Mouse (Mus musculus) G1E (cell line): Measurements from ENCODE around the gene Tjp1. TPM values are rescaled to one million over a fixed set of nuclear protein-coding genes. Genes with fewer than 3 reads are reported as not detected.

Experiments
- ATAC-seq: 2 replicates; pipeline ENCODE4 v1.8.0; 2016; ENCODE audit warnings: mild to moderate bottlenecking; ENCODE audit not compliant: insufficient number of reproducible peaks, poor library complexity, low FRiP score, severe bottlenecking; ENCODE audit errors: extremely low read depth
- DNase-seq: peaks from one replicate; pipeline ENCODE4 v3.0.0; 2012; ENCODE audit warnings: low spot score
- H3K27me3 ChIP-seq: 2 replicates; pipeline ENCODE4 v1.6.1; 2012; ENCODE audit warnings: mild to moderate bottlenecking, low read length, inconsistent platforms; ENCODE audit not compliant: insufficient read depth
- H3K36me3 ChIP-seq: replicated peaks from 2 replicates; pipeline ENCODE3; 2012; ENCODE audit warnings: mild to moderate bottlenecking, inconsistent platforms
- H3K4me1 ChIP-seq: 2 replicates; pipeline ENCODE4 v1.6.1; 2012; ENCODE audit warnings: low read depth, low read length, inconsistent platforms, mixed read lengths; ENCODE audit not compliant: insufficient read depth
- H3K4me3 ChIP-seq: 2 replicates; pipeline ENCODE4 v1.5.1; 2012; ENCODE audit warnings: low read depth, mild to moderate bottlenecking, inconsistent platforms, low read length, moderate library complexity, mixed read lengths
- H3K9me3 ChIP-seq: replicated peaks from 2 replicates; pipeline ENCODE4 v1.6.1; 2012; ENCODE audit warnings: inconsistent platforms
- CTCF ChIP-seq: IDR thresholded peaks from 2 replicates; pipeline ENCODE4 v1.5.1; 2012; ENCODE audit warnings: low read depth, low read length, inconsistent platforms, mixed read lengths
- GATA1 ChIP-seq: IDR thresholded peaks from 2 replicates; pipeline ENCODE4 v1.6.1; 2012; ENCODE audit warnings: borderline replicate concordance, low read length, inconsistent platforms, mixed read lengths
- GATA2 ChIP-seq: IDR thresholded peaks from 2 replicates; pipeline ENCODE4 v1.6.1; 2012; ENCODE audit warnings: low read depth, low read length, inconsistent platforms, borderline replicate concordance
- POLR2AphosphoS5 ChIP-seq: IDR thresholded peaks from 2 replicates; pipeline ENCODE4 v1.6.1; 2012; ENCODE audit warnings: low read depth, low read length, inconsistent platforms; ENCODE audit not compliant: insufficient replicate concordance
- TAL1 ChIP-seq: conservative IDR thresholded peaks from 2 replicates; pipeline ENCODE4 v1.6.1; 2012; ENCODE audit warnings: low read depth, low read length, inconsistent platforms, mixed read lengths
- polyA plus RNA-seq: library from polyadenylated mRNA; stranded (reverse); fragments of >175 nt; gene quantifications from 2 replicates; pipeline ENCODE4 v1.2.3, GENCODE M21; 2012
- total RNA-seq, 2 experiments: library from RNA; stranded (forward) in 1 of 2; stranded (reverse) in 1 of 2; fragments of 200-1000 nt in 1 of 2; fragments of >200 nt in 1 of 2; fragmentation: Nextera tagmentation in 1 of 2; gene quantifications; 2 replicates each; pipeline ENCODE4 v1.2.3; 2014 to 2017

Tjp1 gene
- total and polyA plus RNA-seq, 3 experiments: 17.8 to 119 (median 95.0) TPM

DNA sequence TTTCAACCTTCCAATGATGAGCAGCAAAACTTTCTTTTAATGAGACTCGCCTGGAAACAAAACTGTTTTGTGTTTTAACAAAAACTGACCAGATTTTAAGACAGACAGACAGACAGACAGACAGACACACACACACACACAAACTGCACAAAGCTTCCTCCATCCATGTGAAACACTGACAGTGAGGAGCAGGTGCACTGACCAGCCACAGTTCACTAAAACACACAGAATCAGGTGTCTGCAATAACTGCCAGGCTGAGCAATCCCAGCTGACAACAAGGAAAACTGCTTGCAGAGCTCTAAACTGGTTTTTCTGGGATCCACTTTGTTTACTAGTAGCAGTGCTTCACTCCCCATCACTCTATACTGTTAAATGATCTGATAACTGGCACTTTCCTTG lies 171.4 kb downstream of the Tjp1 start:
- no peaks in the 10 kb centered on the region for H3K27me3 ChIP-seq
- peak overlapping the region; percentile 27; the same call in 1 of the 2 replicates for H3K4me3 ChIP-seq
- ATAC-seq: no peak
- H3K9me3 ChIP-seq: no peaks in the 10 kb centered on the region
- H3K4me1 ChIP-seq: peaks cover 66% of the 10 kb centered on the region
- TF ChIP-seq CTCF: no peak
- no peak for TF ChIP-seq GATA1
- no peak for TF ChIP-seq TAL1
- no peak for TF ChIP-seq GATA2
- no peak for TF ChIP-seq POLR2AphosphoS5
- peaks cover 8% of the 10 kb centered on the region for H3K36me3 ChIP-seq
- no peak for DNase-seq

DNA sequence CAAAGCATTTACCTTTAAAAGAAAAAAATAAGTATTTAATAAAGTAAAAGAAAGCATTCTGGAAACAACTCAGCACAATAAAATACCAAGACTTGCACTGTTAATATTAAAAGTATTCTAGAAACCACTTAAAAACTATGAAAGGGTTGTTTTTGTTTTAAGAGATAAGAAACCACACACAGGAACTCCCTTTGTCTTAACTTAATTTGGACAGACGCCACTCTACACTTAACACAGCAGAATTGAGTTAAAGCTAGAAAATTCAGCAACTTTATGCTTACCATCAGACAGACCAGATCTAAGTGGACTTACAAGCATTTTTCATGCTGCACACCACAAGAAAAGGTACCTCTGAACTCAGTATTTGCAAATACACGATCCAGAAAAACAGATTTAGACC lies 172.7 kb downstream of the Tjp1 start:
- no peaks in the 10 kb centered on the region for H3K27me3 ChIP-seq
- no peak for DNase-seq
- peaks cover 65% of the 10 kb centered on the region for H3K4me1 ChIP-seq
- H3K9me3 ChIP-seq: no peaks in the 10 kb centered on the region
- TF ChIP-seq CTCF (no peak), TAL1 (no peak), POLR2AphosphoS5 (no peak), GATA1 (no peak), GATA2 (no peak)
- peaks cover 15% of the 10 kb centered on the region for H3K36me3 ChIP-seq
- peak; percentile 61 for ATAC-seq
- peak overlapping the region; percentile 27; the same call in 1 of the 2 replicates for H3K4me3 ChIP-seq

DNA sequence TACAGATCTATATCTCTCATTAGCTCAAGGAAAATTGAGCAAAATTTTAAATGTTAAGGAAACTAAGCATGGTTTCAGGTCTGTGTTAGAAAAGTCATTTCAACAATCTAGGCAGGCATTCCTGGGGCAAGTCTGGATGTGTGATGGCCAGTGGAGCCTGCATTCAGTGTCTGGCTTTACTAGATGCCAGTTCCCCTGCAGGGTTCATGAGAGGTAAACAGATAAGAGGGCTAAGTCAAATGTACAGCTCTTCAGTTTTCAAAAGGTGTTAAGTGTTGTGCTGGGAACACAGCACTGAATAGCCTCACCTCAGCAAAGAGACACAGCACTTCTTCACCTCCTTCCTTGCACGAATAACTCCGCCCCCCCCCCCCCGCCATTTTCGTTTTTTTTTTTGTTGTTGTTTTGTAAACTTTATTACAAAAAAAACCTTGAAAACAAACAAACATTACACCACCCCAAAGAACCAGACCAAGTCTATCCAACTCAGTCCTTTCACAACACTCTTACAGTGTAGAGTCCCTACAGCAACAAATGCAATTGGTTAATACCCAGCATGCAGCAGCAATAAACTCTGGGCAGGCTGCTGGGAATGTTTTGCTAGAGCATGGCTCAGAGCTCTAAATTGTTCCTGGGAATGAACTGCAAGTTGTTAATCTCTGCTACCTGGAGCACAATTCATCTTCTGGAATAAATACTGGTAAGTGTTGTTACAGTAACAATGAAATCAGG lies 177.1 kb downstream of the Tjp1 start:
- no peaks in the 10 kb centered on the region for H3K9me3 ChIP-seq
- no peak for TF ChIP-seq CTCF
- TF ChIP-seq POLR2AphosphoS5: no peak
- no peak for TF ChIP-seq TAL1
- TF ChIP-seq GATA1: no peak
- no peak for TF ChIP-seq GATA2
- ATAC-seq (no peak), DNase-seq (no peak)
- no peaks in the 10 kb centered on the region for H3K27me3 ChIP-seq
- H3K4me1 ChIP-seq: peaks cover 47% of the 10 kb centered on the region
- peaks cover 23% of the 10 kb centered on the region for H3K36me3 ChIP-seq
- H3K4me3 ChIP-seq: no peak overlapping the region

DNA sequence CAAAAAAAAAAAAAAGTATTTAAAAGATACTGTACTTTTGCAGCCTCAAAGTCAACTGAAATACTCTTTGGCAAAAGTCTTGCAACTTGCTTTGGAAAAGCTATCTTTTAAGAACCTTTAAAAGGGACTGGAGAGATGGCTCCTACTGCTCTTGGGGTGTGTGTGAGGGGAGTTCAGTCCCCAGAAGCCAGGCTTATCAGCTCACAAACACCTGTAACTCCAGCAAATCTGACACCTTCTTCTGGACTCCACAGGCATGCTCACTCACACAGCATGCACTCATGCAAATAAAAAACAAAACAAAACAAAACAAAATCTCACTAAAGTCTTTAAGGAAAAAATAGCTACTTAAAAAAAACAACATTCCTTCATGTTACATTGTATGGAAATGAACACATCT lies 179.0 kb downstream of the Tjp1 start:
- H3K27me3 ChIP-seq: no peaks in the 10 kb centered on the region
- DNase-seq: peak; percentile 38
- no peaks in the 10 kb centered on the region for H3K9me3 ChIP-seq
- H3K4me1 ChIP-seq: peaks cover 40% of the 10 kb centered on the region
- no peak overlapping the region for H3K4me3 ChIP-seq
- ATAC-seq: peak; percentile 67
- TF ChIP-seq TAL1 (peak; percentile 66), GATA1 (no peak)
- H3K36me3 ChIP-seq: peaks cover 24% of the 10 kb centered on the region

DNA sequence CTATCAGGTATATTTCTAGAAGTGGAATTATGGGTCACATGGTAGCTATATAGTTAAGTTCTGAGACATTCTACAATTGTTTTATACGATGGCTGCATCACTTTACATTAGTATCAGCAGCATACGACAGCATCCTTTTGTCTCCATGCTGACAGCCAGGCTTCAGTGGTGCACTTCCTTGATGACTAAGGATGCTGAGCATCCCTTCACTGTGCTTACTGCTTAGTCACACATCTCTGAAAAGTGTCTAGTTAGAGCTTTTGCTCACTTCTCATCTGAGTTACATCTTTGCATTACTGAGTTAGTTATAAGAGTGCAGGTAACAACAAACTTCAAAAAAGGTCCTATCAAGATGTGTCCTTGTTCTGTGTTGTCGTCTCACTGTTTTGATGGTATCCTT lies 182.3 kb downstream of the Tjp1 start:
- no peaks in the 10 kb centered on the region for H3K9me3 ChIP-seq
- no peaks in the 10 kb centered on the region for H3K27me3 ChIP-seq
- ATAC-seq (no peak), DNase-seq (no peak)
- no peak overlapping the region for H3K4me3 ChIP-seq
- peaks cover 29% of the 10 kb centered on the region for H3K4me1 ChIP-seq
- TF ChIP-seq GATA2 (no peak), CTCF (no peak), TAL1 (no peak), POLR2AphosphoS5 (no peak), GATA1 (no peak)
- peaks cover 43% of the 10 kb centered on the region for H3K36me3 ChIP-seq

DNA sequence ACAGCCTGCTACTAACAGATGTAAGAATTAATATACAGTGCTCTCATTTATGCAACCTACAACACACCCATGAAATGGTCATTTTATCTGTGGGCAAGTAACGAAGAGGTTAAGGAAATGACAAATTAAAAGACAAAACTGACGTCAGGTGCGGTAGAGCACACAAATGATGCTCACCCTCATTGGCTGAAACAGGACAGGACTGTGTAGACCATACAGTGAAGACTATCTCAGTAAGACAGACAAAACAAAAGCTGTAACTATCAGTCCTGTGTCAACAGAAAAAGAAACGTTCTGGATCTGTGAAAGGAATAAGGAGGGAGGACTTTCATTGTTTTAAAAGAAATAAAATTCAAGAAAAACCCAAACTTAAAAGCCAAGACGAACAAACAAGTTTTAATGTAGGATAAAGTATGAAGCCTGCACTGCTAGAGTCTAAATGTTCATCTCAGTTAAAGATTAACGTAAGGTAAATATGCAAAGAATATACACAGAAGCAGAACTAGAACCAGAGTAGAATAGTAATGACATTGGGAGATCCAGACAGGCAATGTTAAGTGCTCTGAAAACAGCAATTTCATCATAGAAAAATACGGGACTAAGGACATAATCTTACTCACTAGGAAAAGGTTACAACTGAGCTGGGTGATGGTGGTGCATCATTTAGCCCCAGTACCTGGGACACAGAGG lies 189.9 kb downstream of the Tjp1 start:
- Histone ChIP-seq H3K9me3 (no peaks in the 10 kb centered on the region), H3K27me3 (no peaks in the 10 kb centered on the region), H3K4me1 (peaks cover 2% of the 10 kb centered on the region; the same call in 1 of the 2 replicates), H3K36me3 (peaks cover 84% of the 10 kb centered on the region), H3K4me3 (no peak overlapping the region)
- ATAC-seq (no peak), DNase-seq (no peak)
- TF ChIP-seq GATA1: no peak
- no peak for TF ChIP-seq CTCF
- TF ChIP-seq TAL1: no peak
- no peak for TF ChIP-seq POLR2AphosphoS5
- no peak for TF ChIP-seq GATA2
